Mouse (Mus musculus): ENCODE measurements at regions not wholly inside any gene's neighbourhood (a gene's known extent, or its start where the extent isn't known, plus 50 kb on each side); places are given as distances from the start of the nearest gene placed in this dataset.

- H3K36me3 ChIP-seq (ENCODE audit: control insufficient read depth, insufficient read depth, low read length) = no peaks in the 10 kb centered on the region
- H3K27me3 ChIP-seq (replicated peaks; ENCODE audit: control insufficient read depth, insufficient read depth, low read length) = no peaks in the 10 kb centered on the region; the same call in 1 of the 2 replicates
- DNase-seq = no peak
- WGBS = 86% methylated on average over 3 of the region's 3 CpGs
- TF ChIP-seq POLR2A (IDR thresholded peaks at IDR 0.05; ENCODE audit: low read depth, low read length) = no peak
- TF ChIP-seq CTCF (conservative IDR thresholded peaks at IDR 0.05; ENCODE audit: insufficient read depth, insufficient read length, low read depth, low read length) = no peak
- H3K4me1 ChIP-seq (ENCODE audit: control insufficient read depth, insufficient read depth, low read length) = no peaks in the 10 kb centered on the region
- H3K4me3 ChIP-seq (ENCODE audit: insufficient read depth, low read depth, low read length) = no peak overlapping the region
- no peak overlapping the region for H3K27ac ChIP-seq (ENCODE audit: insufficient read depth, low read depth, low read length)
These were observed 64.8 kb upstream of the Ogfrl1 start for GRCm38 (mm10) chr1:23462411-23462810.

GRCm38 (mm10) chr1:23464081-23464480 is 66.5 kb upstream of the Ogfrl1 start:
- no peak for DNase-seq
- no peaks in the 10 kb centered on the region for H3K4me1 ChIP-seq (ENCODE audit: control insufficient read depth, insufficient read depth, low read length)
- no peak overlapping the region for H3K27ac ChIP-seq (ENCODE audit: insufficient read depth, low read depth, low read length)
- H3K27me3 ChIP-seq (replicated peaks; ENCODE audit: control insufficient read depth, insufficient read depth, low read length) = no peaks in the 10 kb centered on the region; the same call in 1 of the 2 replicates
- WGBS = 60% methylated on average over 3 of the region's 3 CpGs
- H3K36me3 ChIP-seq (ENCODE audit: control insufficient read depth, insufficient read depth, low read length) = no peaks in the 10 kb centered on the region
- H3K4me3 ChIP-seq (ENCODE audit: insufficient read depth, low read depth, low read length) = no peak overlapping the region
- TF ChIP-seq POLR2A (IDR thresholded peaks at IDR 0.05; ENCODE audit: low read depth, low read length) (no peak), CTCF (conservative IDR thresholded peaks at IDR 0.05; ENCODE audit: insufficient read depth, insufficient read length, low read depth, low read length) (no peak)

- H3K4me3 ChIP-seq (ENCODE audit: insufficient read depth, low read depth, low read length) = no peak overlapping the region
- 60% methylated on average over 7 of the region's 7 CpGs for WGBS
- no peaks in the 10 kb centered on the region for H3K36me3 ChIP-seq (ENCODE audit: control insufficient read depth, insufficient read depth, low read length)
- no peak for DNase-seq
- no peaks in the 10 kb centered on the region; the same call in 1 of the 2 replicates for H3K27me3 ChIP-seq (replicated peaks; ENCODE audit: control insufficient read depth, insufficient read depth, low read length)
- H3K27ac ChIP-seq (ENCODE audit: insufficient read depth, low read depth, low read length) = no peak overlapping the region
- no peaks in the 10 kb centered on the region for H3K4me1 ChIP-seq (ENCODE audit: control insufficient read depth, insufficient read depth, low read length)
- TF ChIP-seq CTCF (conservative IDR thresholded peaks at IDR 0.05; ENCODE audit: insufficient read depth, insufficient read length, low read depth, low read length) = no peak
- no peak for TF ChIP-seq POLR2A (IDR thresholded peaks at IDR 0.05; ENCODE audit: low read depth, low read length)
These were observed 68.8 kb upstream of the Ogfrl1 start for GRCm38 (mm10) chr1:23466340-23466739.

- Histone ChIP-seq H3K27ac (ENCODE audit: insufficient read depth, low read depth, low read length) (no peak overlapping the region), H3K27me3 (replicated peaks; ENCODE audit: control insufficient read depth, insufficient read depth, low read length) (no peaks in the 10 kb centered on the region; the same call in 1 of the 2 replicates), H3K4me3 (ENCODE audit: insufficient read depth, low read depth, low read length) (no peak overlapping the region), H3K4me1 (ENCODE audit: control insufficient read depth, insufficient read depth, low read length) (no peaks in the 10 kb centered on the region), H3K36me3 (ENCODE audit: control insufficient read depth, insufficient read depth, low read length) (no peaks in the 10 kb centered on the region)
- WGBS = 90% methylated on average over 2 of the region's 2 CpGs
- TF ChIP-seq POLR2A (IDR thresholded peaks at IDR 0.05; ENCODE audit: low read depth, low read length) = no peak
- TF ChIP-seq CTCF (conservative IDR thresholded peaks at IDR 0.05; ENCODE audit: insufficient read depth, insufficient read length, low read depth, low read length) = no peak
- DNase-seq = no peak
These were observed 69.8 kb upstream of the Ogfrl1 start for GRCm38 (mm10) chr1:23467405-23467804.

- no peak for DNase-seq
- Histone ChIP-seq H3K27me3 (replicated peaks; ENCODE audit: control insufficient read depth, insufficient read depth, low read length) (no peaks in the 10 kb centered on the region), H3K4me3 (ENCODE audit: insufficient read depth, low read depth, low read length) (no peak overlapping the region), H3K36me3 (ENCODE audit: control insufficient read depth, insufficient read depth, low read length) (no peaks in the 10 kb centered on the region), H3K4me1 (ENCODE audit: control insufficient read depth, insufficient read depth, low read length) (no peaks in the 10 kb centered on the region), H3K27ac (ENCODE audit: insufficient read depth, low read depth, low read length) (no peak overlapping the region)
- TF ChIP-seq POLR2A (IDR thresholded peaks at IDR 0.05; ENCODE audit: low read depth, low read length) (no peak), CTCF (conservative IDR thresholded peaks at IDR 0.05; ENCODE audit: insufficient read depth, insufficient read length, low read depth, low read length) (no peak)
- 37% methylated on average over 5 of the region's 5 CpGs for WGBS
These were observed 83.3 kb upstream of the Ogfrl1 start for GRCm38 (mm10) chr1:23480776-23481320.

- no peak overlapping the region for H3K4me3 ChIP-seq (ENCODE audit: insufficient read depth, low read depth, low read length)
- WGBS = 8% methylated on average over 1 of the region's 1 CpGs
- H3K27ac ChIP-seq (ENCODE audit: insufficient read depth, low read depth, low read length) = no peak overlapping the region
- no peaks in the 10 kb centered on the region for H3K4me1 ChIP-seq (ENCODE audit: control insufficient read depth, insufficient read depth, low read length)
- H3K36me3 ChIP-seq (ENCODE audit: control insufficient read depth, insufficient read depth, low read length) = no peaks in the 10 kb centered on the region
- DNase-seq = peak; percentile 10
- no peaks in the 10 kb centered on the region for H3K27me3 ChIP-seq (replicated peaks; ENCODE audit: control insufficient read depth, insufficient read depth, low read length)
- TF ChIP-seq CTCF (conservative IDR thresholded peaks at IDR 0.05; ENCODE audit: insufficient read depth, insufficient read length, low read depth, low read length) = no peak
- TF ChIP-seq POLR2A (IDR thresholded peaks at IDR 0.05; ENCODE audit: low read depth, low read length) = no peak
These were observed 87.0 kb upstream of the Ogfrl1 start for GRCm38 (mm10) chr1:23484566-23484965.

- H3K4me3 ChIP-seq (ENCODE audit: insufficient read depth, low read depth, low read length) = no peak overlapping the region
- no peak for DNase-seq
- no peaks in the 10 kb centered on the region for H3K27me3 ChIP-seq (replicated peaks; ENCODE audit: control insufficient read depth, insufficient read depth, low read length)
- no peak overlapping the region for H3K27ac ChIP-seq (ENCODE audit: insufficient read depth, low read depth, low read length)
- no peaks in the 10 kb centered on the region for H3K4me1 ChIP-seq (ENCODE audit: control insufficient read depth, insufficient read depth, low read length)
- no peak for TF ChIP-seq POLR2A (IDR thresholded peaks at IDR 0.05; ENCODE audit: low read depth, low read length)
- no peak for TF ChIP-seq CTCF (conservative IDR thresholded peaks at IDR 0.05; ENCODE audit: insufficient read depth, insufficient read length, low read depth, low read length)
- no peaks in the 10 kb centered on the region for H3K36me3 ChIP-seq (ENCODE audit: control insufficient read depth, insufficient read depth, low read length)
- 70% methylated on average over 3 of the region's 3 CpGs for WGBS
These were observed 87.7 kb upstream of the Ogfrl1 start for GRCm38 (mm10) chr1:23485150-23485775.
